Mouse (Mus musculus) embryonic fibroblast, embryonic 13.5 days (primary cell): ENCODE results near the gene Gm11983.

ENCODE experiments used
- CTCF ChIP-seq: IDR thresholded peaks from 2 replicates; pipeline ENCODE4 v1.5.1; 2011; ENCODE audit warnings: mild to moderate bottlenecking, control low read depth, low read length, moderate library complexity, borderline replicate concordance; ENCODE audit not compliant: insufficient read depth
- POLR2A ChIP-seq: IDR thresholded peaks from 2 replicates; pipeline ENCODE4 v1.6.1; 2011; ENCODE audit warnings: low read depth, mild to moderate bottlenecking, control low read depth, low read length, moderate library complexity

- TF ChIP-seq POLR2A (no peak), CTCF (no peak)
Measured at GRCm38 (mm10) chr11:6833731-6834130, 3.7 kb downstream of the Gm11983 start.
